Mouse (Mus musculus) erythroblast, embryonic 14.5 days (primary cell): ENCODE measurements around the gene Cacna1s.

Experiments used
- GATA1 ChIP-seq: IDR thresholded peaks from 2 replicates; pipeline ENCODE4 v1.6.1; 2012; ENCODE audit warnings: low read length, inconsistent platforms, mixed read lengths
- TAL1 ChIP-seq: IDR thresholded peaks from 3 replicates; pipeline ENCODE4 v1.6.1; 2012; ENCODE audit warnings: low read length, inconsistent platforms, mixed read lengths

DNA sequence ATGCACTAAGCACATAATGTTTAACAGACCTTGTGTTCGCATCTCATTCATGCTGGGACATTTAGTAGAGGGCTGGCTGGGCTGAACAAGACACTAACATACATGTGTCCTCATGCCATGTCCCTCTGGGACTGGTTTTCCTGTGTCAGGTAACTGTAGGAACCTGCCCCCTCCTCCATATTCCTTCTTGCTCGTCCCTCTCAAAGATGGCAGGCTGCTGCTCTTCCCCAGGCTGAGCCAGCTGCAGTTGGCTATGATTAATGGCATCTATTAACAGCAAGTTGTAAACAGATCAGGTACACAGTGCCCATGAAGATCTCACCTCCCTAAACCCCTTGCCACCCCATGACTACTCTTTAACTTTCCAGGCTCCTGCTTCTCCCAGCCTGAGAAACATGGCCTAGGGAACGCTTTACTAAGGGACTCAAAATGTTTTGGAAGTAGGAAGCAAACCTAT is 46.2 kb upstream of the Cacna1s start, which contains the start of gene Igfn1:
- no peak for TF ChIP-seq GATA1
- TF ChIP-seq TAL1, result no peak
